Mouse (Mus musculus): ENCODE data around the gene Mlph. TPM values are rescaled to one million over a fixed set of nuclear protein-coding genes. Genes with fewer than 3 reads are reported as not detected.

The Mlph gene
- polyA plus RNA-seq, 1 experiment from 2014 or later, result 0.85 TPM

DNA sequence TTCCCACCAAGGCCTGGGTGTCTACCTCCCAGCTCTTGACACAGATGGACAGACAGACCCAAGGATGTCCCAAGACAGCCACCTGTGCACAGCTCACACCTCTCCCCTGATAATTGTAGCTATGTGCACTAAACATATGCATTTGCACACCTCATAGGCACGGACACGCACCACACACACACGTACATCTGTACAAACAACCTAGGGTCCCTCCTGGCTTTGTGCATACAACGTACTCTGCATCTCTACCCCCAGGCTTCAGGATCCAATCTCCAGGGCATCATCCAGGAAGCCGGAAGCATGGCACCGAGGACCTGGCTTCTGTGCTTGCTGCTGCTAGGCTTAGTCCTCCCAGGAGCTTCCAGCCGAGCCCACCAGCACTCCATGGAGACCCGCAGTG is 37.9 kb downstream of the Mlph start, which contains the start of gene Prlh:
Prlh (plus strand) TSS at position 301 of the 400 bp plus-strand sequence.
- H3K9ac ChIP-seq, result no peak within 1 kb of the TSS
- H3K4me3 ChIP-seq (replicated peaks), result no peak within 1 kb of the TSS
- no peaks in the 10 kb centered on the region for H3K9me3 ChIP-seq
- no peaks in the 10 kb centered on the region for H3K36me3 ChIP-seq
- H3K4me1 ChIP-seq (replicated peaks), result no peaks in the 10 kb centered on the region
- no peak within 1 kb of the TSS for H3K4me2 ChIP-seq (replicated peaks)
- no peaks in the 10 kb centered on the region for H3K27me3 ChIP-seq (replicated peaks)
- ATAC-seq, result no peak
- WGBS, result 83% methylated on average over 8 of the region's 8 CpGs
- H3K27ac ChIP-seq, result no peak within 1 kb of the TSS

DNA sequence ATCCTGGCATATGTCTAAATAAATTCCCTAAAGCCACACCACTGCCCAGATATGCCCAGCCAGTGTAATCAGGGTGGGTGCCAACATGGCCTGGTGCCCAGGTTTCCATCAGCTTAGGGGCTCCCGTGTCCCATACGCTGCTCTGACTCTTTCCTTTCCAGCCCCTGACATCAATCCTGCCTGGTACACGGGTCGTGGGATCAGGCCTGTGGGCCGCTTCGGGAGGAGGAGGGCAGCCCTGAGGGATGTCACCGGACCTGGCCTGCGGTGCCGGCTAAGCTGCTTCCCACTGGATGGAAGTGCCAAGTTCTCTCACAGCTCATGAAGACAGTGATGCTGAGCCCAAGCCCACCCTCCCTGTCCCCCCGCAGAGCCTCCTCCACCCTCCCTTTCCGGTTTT is 38.8 kb downstream of the Mlph start:
- WGBS, result 65% methylated on average over 11 of the region's 11 CpGs
- Histone ChIP-seq H3K9ac (no peak overlapping the region), H3K4me1 (replicated peaks) (no peaks in the 10 kb centered on the region), H3K4me3 (replicated peaks) (no peak overlapping the region), H3K9me3 (no peaks in the 10 kb centered on the region), H3K4me2 (replicated peaks) (no peak overlapping the region), H3K27me3 (replicated peaks) (no peaks in the 10 kb centered on the region), H3K36me3 (no peaks in the 10 kb centered on the region), H3K27ac (no peak overlapping the region)
- no peak for ATAC-seq

- peak; percentile 79 for ATAC-seq
- no peaks in the 10 kb centered on the region for H3K27me3 ChIP-seq (replicated peaks)
Observed at GRCm38 (mm10) chr1:90956245-90957096, 41.6 kb downstream of the Mlph start.

GRCm38 (mm10) chr1:90962526-90962925 is 47.6 kb downstream of the Mlph start:
- 25% methylated on average over 4 of the region's 4 CpGs for WGBS

More at GRCm38 (mm10) chr1:90956245-90957096, 41.6 kb downstream of the Mlph start:
- no peaks in the 10 kb centered on the region for H3K4me1 ChIP-seq (replicated peaks)
- H3K4me2 ChIP-seq (replicated peaks), result no peak overlapping the region
- no peaks in the 10 kb centered on the region for H3K36me3 ChIP-seq
- H3K9me3 ChIP-seq, result no peaks in the 10 kb centered on the region
- no peak overlapping the region for H3K27ac ChIP-seq
- no peak overlapping the region for H3K9ac ChIP-seq
- no peak overlapping the region for H3K4me3 ChIP-seq (replicated peaks)
- 35% methylated on average over 7 of the region's 7 CpGs for WGBS

DNA sequence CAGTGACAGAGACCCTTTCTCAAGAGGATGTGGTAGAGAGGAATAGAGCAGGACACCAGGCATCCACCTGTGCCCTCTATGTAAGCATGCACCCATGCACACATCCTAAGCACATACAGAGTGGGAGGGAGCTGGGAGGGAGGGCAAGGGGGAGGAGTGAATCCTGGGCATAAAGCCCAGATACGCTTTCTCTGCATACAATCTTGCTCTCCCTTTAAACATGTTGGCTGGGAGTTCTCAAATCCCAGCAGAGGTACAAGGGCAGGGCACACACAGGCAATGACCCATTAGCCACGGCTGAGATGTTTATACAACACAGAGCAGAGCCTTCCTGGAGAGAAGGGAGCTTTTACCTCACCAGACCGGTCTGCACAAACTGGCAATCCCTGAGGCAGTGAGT is 48.1 kb downstream of the Mlph start:
- Histone ChIP-seq H3K36me3 (no peaks in the 10 kb centered on the region), H3K4me2 (replicated peaks) (no peak overlapping the region), H3K27me3 (replicated peaks) (no peaks in the 10 kb centered on the region), H3K9me3 (no peaks in the 10 kb centered on the region), H3K27ac (no peak overlapping the region), H3K4me1 (replicated peaks) (peaks cover 16% of the 10 kb centered on the region; the same call in 1 of the 2 replicates), H3K9ac (no peak overlapping the region), H3K4me3 (replicated peaks) (no peak overlapping the region)
- WGBS, result 4% methylated on average over 3 of the region's 3 CpGs
- ATAC-seq, result peak; percentile 50

More at GRCm38 (mm10) chr1:90962526-90962925, 47.6 kb downstream of the Mlph start:
- Histone ChIP-seq H3K36me3 (no peaks in the 10 kb centered on the region), H3K9ac (no peak overlapping the region), H3K27ac (no peak overlapping the region), H3K4me3 (replicated peaks) (no peak overlapping the region), H3K9me3 (no peaks in the 10 kb centered on the region), H3K27me3 (replicated peaks) (no peaks in the 10 kb centered on the region), H3K4me2 (replicated peaks) (no peak overlapping the region), H3K4me1 (replicated peaks) (peaks cover 16% of the 10 kb centered on the region; the same call in 1 of the 2 replicates)
- ATAC-seq, result no peak

DNA sequence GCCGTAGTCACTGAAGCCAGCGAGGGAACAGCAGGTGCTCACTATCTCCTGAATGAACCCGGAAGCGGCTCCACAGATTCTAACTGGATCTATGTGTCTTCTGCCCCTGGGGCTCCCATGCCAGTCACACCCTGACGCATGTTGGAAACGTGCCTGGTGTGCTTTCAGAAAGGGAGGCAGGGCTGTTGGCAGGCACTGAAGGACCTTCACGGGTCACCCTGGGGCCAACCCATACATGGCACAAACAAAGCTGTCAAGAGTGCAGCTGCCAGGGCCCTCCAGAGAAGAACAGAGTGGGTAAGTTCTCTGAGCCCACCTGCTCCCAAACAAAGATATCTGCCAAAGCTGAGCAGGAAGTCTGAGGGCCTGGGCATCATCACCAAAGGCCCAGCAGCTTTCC is 52.7 kb downstream of the Mlph start:
- ATAC-seq, result peak; percentile 10; the same call in 1 of the 2 replicates
- Histone ChIP-seq H3K36me3 (no peaks in the 10 kb centered on the region), H3K27me3 (replicated peaks) (no peaks in the 10 kb centered on the region), H3K4me2 (replicated peaks) (peak overlapping the region; percentile 50), H3K4me3 (replicated peaks) (peak overlapping the region; percentile 34), H3K9ac (no peak overlapping the region), H3K4me1 (replicated peaks) (peaks cover 22% of the 10 kb centered on the region; the same call in 1 of the 2 replicates), H3K27ac (0 out of 2 replicates have a peak overlapping the region, but pooled peaks have one; percentile 80), H3K9me3 (no peaks in the 10 kb centered on the region)
- WGBS, result 59% methylated on average over 7 of the region's 7 CpGs

- ATAC-seq, result no peak
- no peaks in the 10 kb centered on the region for H3K9me3 ChIP-seq
- H3K9ac ChIP-seq, result peak overlapping the region; percentile 33; the same call in 1 of the 2 replicates
- peak overlapping the region; percentile 80 for H3K27ac ChIP-seq
- peaks cover 24% of the 10 kb centered on the region for H3K4me1 ChIP-seq (replicated peaks)
- 62% methylated on average over 4 of the region's 4 CpGs for WGBS
- H3K4me3 ChIP-seq (replicated peaks), result peak overlapping the region; percentile 34
- H3K36me3 ChIP-seq, result no peaks in the 10 kb centered on the region
- H3K4me2 ChIP-seq (replicated peaks), result peak overlapping the region; percentile 50
- H3K27me3 ChIP-seq (replicated peaks), result no peaks in the 10 kb centered on the region
Observed at GRCm38 (mm10) chr1:90968649-90969048, 53.8 kb downstream of the Mlph start.

DNA sequence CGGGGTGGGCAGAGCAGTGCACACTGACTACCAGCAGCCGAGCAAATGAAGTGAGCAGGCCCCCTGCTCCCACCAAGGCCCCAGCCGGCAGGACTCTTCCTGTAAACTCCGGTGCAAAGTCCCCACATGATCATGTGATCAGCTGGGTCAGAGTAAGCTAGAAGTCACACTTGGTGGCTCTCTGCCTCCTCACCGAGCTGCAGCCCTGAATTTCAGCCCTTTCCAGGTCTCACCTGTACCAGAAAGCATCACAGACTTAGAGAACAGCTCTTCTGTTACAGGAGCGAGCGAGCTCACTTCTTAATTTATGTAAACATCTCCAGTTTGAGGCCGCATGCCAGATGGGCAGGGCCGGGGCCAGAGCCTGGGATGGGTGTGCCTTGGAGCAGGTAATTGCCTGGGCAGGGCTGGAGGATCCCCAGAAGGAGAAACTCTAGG is 54.5 kb downstream of the Mlph start, which contains the start of gene Rab17:
Rab17 (minus strand) TSS at position 315 of the 438 bp plus-strand sequence.
- Histone ChIP-seq H3K9ac (peak within 1 kb of the TSS; percentile 33; the same call in 1 of the 2 replicates), H3K4me1 (replicated peaks) (peaks cover 23% of the 10 kb centered on the region), H3K4me2 (replicated peaks) (peak within 1 kb of the TSS; percentile 50), H3K9me3 (no peaks in the 10 kb centered on the region), H3K36me3 (no peaks in the 10 kb centered on the region), H3K27me3 (replicated peaks) (no peaks in the 10 kb centered on the region), H3K27ac (peak within 1 kb of the TSS; percentile 80), H3K4me3 (replicated peaks) (peak within 1 kb of the TSS; percentile 34)
- 10% methylated on average over 9 of the region's 9 CpGs for WGBS
- ATAC-seq, result peak; percentile 86

GRCm38 (mm10) chr1:90969881-90970390 is 55.1 kb downstream of the Mlph start:
- Histone ChIP-seq H3K4me1 (replicated peaks) (peaks cover 23% of the 10 kb centered on the region), H3K36me3 (no peaks in the 10 kb centered on the region), H3K27ac (peak overlapping the region; percentile 80), H3K27me3 (replicated peaks) (no peaks in the 10 kb centered on the region), H3K4me2 (replicated peaks) (peak overlapping the region; percentile 50), H3K9me3 (no peaks in the 10 kb centered on the region), H3K4me3 (replicated peaks) (peak overlapping the region; percentile 34), H3K9ac (no peak overlapping the region)
- ATAC-seq, result peak; percentile 31
- 51% methylated on average over 10 of the region's 10 CpGs for WGBS

DNA sequence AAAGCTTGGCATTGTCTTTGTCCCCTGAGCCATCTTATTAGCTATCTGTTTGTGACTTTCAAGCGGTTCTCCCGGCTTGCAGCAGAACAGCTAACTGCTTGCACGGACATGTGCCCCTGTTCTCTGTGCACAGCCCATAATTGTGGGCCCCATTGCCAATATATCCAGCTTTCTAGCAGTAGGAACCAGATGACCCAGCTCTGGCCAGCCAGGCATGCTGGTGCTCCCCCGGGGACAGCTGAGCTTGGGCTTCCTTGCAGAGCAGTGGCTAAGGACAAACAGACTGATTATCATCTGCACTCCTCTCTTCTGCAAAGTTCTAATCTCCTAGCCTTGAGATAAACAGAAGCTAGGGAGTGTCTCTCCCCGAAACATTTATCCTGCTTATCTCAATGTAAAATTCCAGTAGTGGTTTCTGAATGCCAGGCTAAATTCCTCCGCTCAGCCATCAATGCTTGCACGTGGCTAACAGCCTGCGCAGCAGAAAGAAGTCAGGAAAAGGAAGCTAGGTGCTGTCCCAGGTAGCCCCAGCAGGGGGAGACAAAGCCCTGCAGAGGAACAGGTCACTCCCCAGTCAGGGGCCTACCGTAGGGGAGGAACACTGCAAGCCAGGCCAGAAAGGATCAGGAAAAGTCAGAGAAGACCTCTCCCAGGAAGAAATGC is 58.2 kb downstream of the Mlph start:
- no peak overlapping the region for H3K9ac ChIP-seq
- ATAC-seq, result peak; percentile 65
- peaks cover 19% of the 10 kb centered on the region for H3K4me1 ChIP-seq (replicated peaks)
- no peak overlapping the region for H3K4me3 ChIP-seq (replicated peaks)
- H3K27me3 ChIP-seq (replicated peaks), result no peaks in the 10 kb centered on the region
- H3K4me2 ChIP-seq (replicated peaks), result no peak overlapping the region
- 21% methylated on average over 9 of the region's 9 CpGs for WGBS
- H3K36me3 ChIP-seq, result no peaks in the 10 kb centered on the region
- no peaks in the 10 kb centered on the region for H3K9me3 ChIP-seq
- H3K27ac ChIP-seq, result no peak overlapping the region

GRCm38 (mm10) chr1:90973574-90973911 is 58.7 kb downstream of the Mlph start:
- Histone ChIP-seq H3K9ac (no peak overlapping the region), H3K36me3 (no peaks in the 10 kb centered on the region), H3K4me1 (replicated peaks) (peaks cover 19% of the 10 kb centered on the region), H3K4me2 (replicated peaks) (no peak overlapping the region), H3K4me3 (replicated peaks) (no peak overlapping the region), H3K27me3 (replicated peaks) (no peaks in the 10 kb centered on the region), H3K9me3 (no peaks in the 10 kb centered on the region), H3K27ac (no peak overlapping the region)
- peak; percentile 21; the same call in 1 of the 2 replicates for ATAC-seq
- 85% methylated on average over 2 of the region's 2 CpGs for WGBS

Data from intestine, embryonic 15.5 days (tissue).